Mouse (Mus musculus): ENCODE data around the gene Mcf2l. TPM values are rescaled to one million over a fixed set of nuclear protein-coding genes. Genes with fewer than 3 reads are reported as not detected.

Gene Mcf2l
- polyA plus RNA-seq, 1 experiment: 4.8 TPM

GRCm38 (mm10) chr8:12991411-12991810 is 117.8 kb downstream of the Mcf2l start:
- no peak for DNase-seq (ENCODE audit: low spot score)

- DNase-seq (ENCODE audit: low spot score): no peak
Measured at GRCm38 (mm10) chr8:12994468-12994867, 120.9 kb downstream of the Mcf2l start.

GRCm38 (mm10) chr8:12995481-12995880 is 121.9 kb downstream of the Mcf2l start:
- no peak for DNase-seq (ENCODE audit: low spot score)

GRCm38 (mm10) chr8:12996831-12997275 is 123.2 kb downstream of the Mcf2l start:
- no peak for DNase-seq (ENCODE audit: low spot score)

GRCm38 (mm10) chr8:12998331-12998730 is 124.7 kb downstream of the Mcf2l start:
- no peak for DNase-seq (ENCODE audit: low spot score)

- no peak for DNase-seq (ENCODE audit: low spot score)
Measured at GRCm38 (mm10) chr8:12999793-13000192, 126.2 kb downstream of the Mcf2l start.

GRCm38 (mm10) chr8:13007458-13007857 is 133.9 kb downstream of the Mcf2l start:
- no peak for DNase-seq (ENCODE audit: low spot score)

- no peak for DNase-seq (ENCODE audit: low spot score)
Measured at GRCm38 (mm10) chr8:13010313-13010712, 136.7 kb downstream of the Mcf2l start.

- no peak for DNase-seq (ENCODE audit: low spot score)
Measured at GRCm38 (mm10) chr8:13019560-13019959, 146.0 kb downstream of the Mcf2l start.

GRCm38 (mm10) chr8:13021830-13022229 is 148.2 kb downstream of the Mcf2l start:
- DNase-seq (ENCODE audit: low spot score): no peak

- no peak for DNase-seq (ENCODE audit: low spot score)
Measured at GRCm38 (mm10) chr8:13025487-13026224, 152.1 kb downstream of the Mcf2l start, which contains the start of gene F7. TSS of gene F7 (plus strand) at chr8:13026034.

- no peak for DNase-seq (ENCODE audit: low spot score)
Measured at GRCm38 (mm10) chr8:13027615-13028014, 154.0 kb downstream of the Mcf2l start.

- no peak for DNase-seq (ENCODE audit: low spot score)
Measured at GRCm38 (mm10) chr8:13028482-13028881, 154.9 kb downstream of the Mcf2l start.

- DNase-seq (ENCODE audit: low spot score): no peak
Measured at GRCm38 (mm10) chr8:13036346-13036812, 162.8 kb downstream of the Mcf2l start.

GRCm38 (mm10) chr8:13037015-13037414 is 163.4 kb downstream of the Mcf2l start, which contains the start of gene F10:
TSS of gene F10 (plus strand) at chr8:13037308.
- no peak for DNase-seq (ENCODE audit: low spot score)

- DNase-seq (ENCODE audit: low spot score): no peak
Measured at GRCm38 (mm10) chr8:13037569-13037968, 164.0 kb downstream of the Mcf2l start.

GRCm38 (mm10) chr8:13039054-13039453 is 165.4 kb downstream of the Mcf2l start:
- DNase-seq (ENCODE audit: low spot score): no peak

- no peak for DNase-seq (ENCODE audit: low spot score)
Measured at GRCm38 (mm10) chr8:13041459-13041858, 167.9 kb downstream of the Mcf2l start.

- DNase-seq (ENCODE audit: low spot score): no peak
Measured at GRCm38 (mm10) chr8:13047652-13048051, 174.0 kb downstream of the Mcf2l start.

- no peak for DNase-seq (ENCODE audit: low spot score)
Measured at GRCm38 (mm10) chr8:13050550-13050949, 176.9 kb downstream of the Mcf2l start.

- no peak for DNase-seq (ENCODE audit: low spot score)
Measured at GRCm38 (mm10) chr8:13057351-13057750, 183.7 kb downstream of the Mcf2l start.

- no peak for DNase-seq (ENCODE audit: low spot score)
Measured at GRCm38 (mm10) chr8:13060441-13061150, 187.0 kb downstream of the Mcf2l start, which contains the start of gene Proz. TSS of gene Proz (plus strand) at chr8:13060914.

- DNase-seq (ENCODE audit: low spot score): no peak
Measured at GRCm38 (mm10) chr8:13063112-13063511, 189.5 kb downstream of the Mcf2l start.

All from urinary bladder, adult 2 months (tissue).